Mouse (Mus musculus): Measurements from ENCODE around the gene Ski.

DNA sequence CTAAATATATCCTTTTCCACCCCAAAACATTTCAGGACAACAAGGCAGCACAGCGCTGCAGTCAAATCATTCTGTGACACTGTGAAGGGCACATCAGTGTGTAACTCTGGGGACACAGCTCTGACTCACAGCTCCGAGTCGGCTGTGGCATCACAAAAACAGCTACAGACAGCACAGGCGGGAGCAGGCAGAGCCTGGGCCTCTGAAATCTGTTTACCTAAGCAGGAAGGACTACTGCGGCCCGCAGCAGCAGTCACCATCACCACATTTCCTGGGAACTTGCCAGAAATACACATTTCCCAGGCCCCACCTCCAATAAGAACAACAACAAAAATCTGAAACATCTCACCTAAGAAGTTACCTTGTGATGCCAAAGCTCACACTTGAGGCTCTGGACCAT, 24.7 kb downstream of the Ski start:
- TF ChIP-seq CTCF (IDR thresholded peaks at IDR 0.05; ENCODE audit: low read depth, low read length) (no peak), POLR2A (IDR thresholded peaks at IDR 0.05; ENCODE audit: borderline replicate concordance, low read depth, low read length) (no peak)

Data from bone marrow macrophage, adult 2 months (primary cell).